Mouse (Mus musculus): ENCODE results near the gene Cdkn1a. TPM values are rescaled to one million over a fixed set of nuclear protein-coding genes. Genes with fewer than 3 reads are reported as not detected.
"Not testable (repeated sequence)": the region's sequence is repeated elsewhere in the genome, so short reads cannot be mapped to it uniquely, and the experiment has no call there.

Cdkn1a gene
- polyA plus RNA-seq, 1 experiment from 2014 or later: 47.2 TPM

- H3K9me3 ChIP-seq; H3K36me3 ChIP-seq; H3K4me2 ChIP-seq; H3K27ac ChIP-seq (replicated peaks); H3K9ac ChIP-seq; H3K27me3 ChIP-seq; H3K4me1 ChIP-seq (replicated peaks); ATAC-seq (ENCODE audit: low read depth); H3K4me3 ChIP-seq: not testable (repeated sequence)
- WGBS: 86% methylated on average over 6 of the region's 6 CpGs
Observed at GRCm38 (mm10) chr17:29110356-29110755, 19.6 kb downstream of the Cdkn1a start.

- H3K4me2 ChIP-seq: no peak overlapping the region
- no peak overlapping the region for H3K9ac ChIP-seq
- H3K27ac ChIP-seq (replicated peaks): no peak overlapping the region
- no peaks in the 10 kb centered on the region for H3K36me3 ChIP-seq
- no peak for ATAC-seq (ENCODE audit: low read depth)
- no peaks in the 10 kb centered on the region for H3K27me3 ChIP-seq
- WGBS: 95% methylated on average over 5 of the region's 5 CpGs
- H3K4me1 ChIP-seq (replicated peaks): no peaks in the 10 kb centered on the region
- no peaks in the 10 kb centered on the region for H3K9me3 ChIP-seq
- H3K4me3 ChIP-seq: no peak overlapping the region
Observed at GRCm38 (mm10) chr17:29111332-29111731, 20.6 kb downstream of the Cdkn1a start.

- Histone ChIP-seq H3K36me3 (no peaks in the 10 kb centered on the region), H3K4me3 (no peak within 1 kb of the TSS), H3K9me3 (no peaks in the 10 kb centered on the region), H3K4me2 (no peak within 1 kb of the TSS), H3K27me3 (no peaks in the 10 kb centered on the region; the same call in 1 of the 2 replicates), H3K4me1 (replicated peaks) (no peaks in the 10 kb centered on the region), H3K27ac (replicated peaks) (no peak within 1 kb of the TSS), H3K9ac (no peak within 1 kb of the TSS)
- ATAC-seq (ENCODE audit: low read depth): no peak
- 95% methylated on average over 13 of the region's 13 CpGs for whole genome bisulfite sequencing
Observed at GRCm38 (mm10) chr17:29113591-29114352, 23.0 kb downstream of the Cdkn1a start, which contains the start of gene Rab44. Gene Rab44, plus strand, starts transcription at chr17:29114145.

- no peaks in the 10 kb centered on the region for H3K9me3 ChIP-seq
- no peak overlapping the region for H3K4me3 ChIP-seq
- H3K9ac ChIP-seq: no peak overlapping the region
- H3K4me2 ChIP-seq: no peak overlapping the region
- H3K27ac ChIP-seq (replicated peaks): no peak overlapping the region
- 73% methylated on average over 12 of the region's 12 CpGs for WGBS
- ATAC-seq (ENCODE audit: low read depth): no peak
- H3K27me3 ChIP-seq: no peaks in the 10 kb centered on the region; the same call in 1 of the 2 replicates
- H3K36me3 ChIP-seq: no peaks in the 10 kb centered on the region
- H3K4me1 ChIP-seq (replicated peaks): no peaks in the 10 kb centered on the region
Observed at GRCm38 (mm10) chr17:29116023-29116422, 25.2 kb downstream of the Cdkn1a start.

GRCm38 (mm10) chr17:29117006-29117648 is 26.4 kb downstream of the Cdkn1a start:
- Histone ChIP-seq H3K4me3 (no peak overlapping the region), H3K27me3 (no peaks in the 10 kb centered on the region; the same call in 1 of the 2 replicates), H3K4me1 (replicated peaks) (no peaks in the 10 kb centered on the region), H3K4me2 (no peak overlapping the region), H3K27ac (replicated peaks) (no peak overlapping the region), H3K9me3 (no peaks in the 10 kb centered on the region), H3K36me3 (no peaks in the 10 kb centered on the region), H3K9ac (no peak overlapping the region)
- no peak for ATAC-seq (ENCODE audit: low read depth)
- WGBS: 80% methylated on average over 8 of the region's 8 CpGs

GRCm38 (mm10) chr17:29118057-29118456 is 27.3 kb downstream of the Cdkn1a start:
- Histone ChIP-seq H3K4me2 (no peak overlapping the region), H3K9ac (no peak overlapping the region), H3K9me3 (no peaks in the 10 kb centered on the region), H3K36me3 (no peaks in the 10 kb centered on the region), H3K4me3 (no peak overlapping the region), H3K27ac (replicated peaks) (no peak overlapping the region), H3K4me1 (replicated peaks) (no peaks in the 10 kb centered on the region), H3K27me3 (no peaks in the 10 kb centered on the region; the same call in 1 of the 2 replicates)
- no peak for ATAC-seq (ENCODE audit: low read depth)
- 60% methylated on average over 5 of the region's 5 CpGs for WGBS

GRCm38 (mm10) chr17:29120666-29121065 is 29.9 kb downstream of the Cdkn1a start:
- H3K27me3 ChIP-seq: no peaks in the 10 kb centered on the region; the same call in 1 of the 2 replicates
- H3K27ac ChIP-seq (replicated peaks): no peak overlapping the region
- no peaks in the 10 kb centered on the region for H3K4me1 ChIP-seq (replicated peaks)
- no peaks in the 10 kb centered on the region for H3K36me3 ChIP-seq
- H3K4me3 ChIP-seq: no peak overlapping the region
- no peak overlapping the region for H3K9ac ChIP-seq
- H3K4me2 ChIP-seq: no peak overlapping the region
- no peaks in the 10 kb centered on the region for H3K9me3 ChIP-seq
- no peak for ATAC-seq (ENCODE audit: low read depth)
- WGBS: 67% methylated on average over 12 of the region's 12 CpGs

- no peak for ATAC-seq (ENCODE audit: low read depth)
- no peaks in the 10 kb centered on the region; the same call in 1 of the 2 replicates for H3K27me3 ChIP-seq
- no peaks in the 10 kb centered on the region for H3K9me3 ChIP-seq
- no peaks in the 10 kb centered on the region for H3K36me3 ChIP-seq
- H3K9ac ChIP-seq: no peak overlapping the region
- no peak overlapping the region for H3K4me2 ChIP-seq
- no peak overlapping the region for H3K4me3 ChIP-seq
- no peak overlapping the region for H3K27ac ChIP-seq (replicated peaks)
- WGBS: 83% methylated on average over 6 of the region's 6 CpGs
- H3K4me1 ChIP-seq (replicated peaks): no peaks in the 10 kb centered on the region
Observed at GRCm38 (mm10) chr17:29122817-29123216, 32.0 kb downstream of the Cdkn1a start.

GRCm38 (mm10) chr17:29123578-29124174 is 32.9 kb downstream of the Cdkn1a start:
- no peaks in the 10 kb centered on the region for H3K4me1 ChIP-seq (replicated peaks)
- no peak overlapping the region for H3K9ac ChIP-seq
- H3K4me3 ChIP-seq: no peak overlapping the region
- ATAC-seq (ENCODE audit: low read depth): no peak
- no peak overlapping the region for H3K4me2 ChIP-seq
- H3K36me3 ChIP-seq: no peaks in the 10 kb centered on the region
- no peaks in the 10 kb centered on the region for H3K27me3 ChIP-seq
- no peaks in the 10 kb centered on the region for H3K9me3 ChIP-seq
- no peak overlapping the region for H3K27ac ChIP-seq (replicated peaks)
- 80% methylated on average over 6 of the region's 6 CpGs for WGBS

GRCm38 (mm10) chr17:29126561-29126960 is 35.8 kb downstream of the Cdkn1a start:
- Histone ChIP-seq H3K27me3 (no peaks in the 10 kb centered on the region), H3K4me1 (replicated peaks) (no peaks in the 10 kb centered on the region), H3K4me2 (no peak overlapping the region), H3K9me3 (no peaks in the 10 kb centered on the region), H3K9ac (no peak overlapping the region), H3K36me3 (no peaks in the 10 kb centered on the region), H3K27ac (replicated peaks) (no peak overlapping the region), H3K4me3 (no peak overlapping the region)
- ATAC-seq (ENCODE audit: low read depth): no peak
- 92% methylated on average over 3 of the region's 3 CpGs for WGBS

GRCm38 (mm10) chr17:29129341-29129740 is 38.6 kb downstream of the Cdkn1a start:
- Histone ChIP-seq H3K36me3 (no peaks in the 10 kb centered on the region), H3K9ac (no peak overlapping the region), H3K4me1 (replicated peaks) (no peaks in the 10 kb centered on the region), H3K27me3 (no peaks in the 10 kb centered on the region), H3K4me2 (no peak overlapping the region), H3K4me3 (no peak overlapping the region), H3K27ac (replicated peaks) (no peak overlapping the region), H3K9me3 (no peaks in the 10 kb centered on the region)
- no peak for ATAC-seq (ENCODE audit: low read depth)
- WGBS: 37% methylated on average over 5 of the region's 5 CpGs

GRCm38 (mm10) chr17:29135066-29135465 is 44.3 kb downstream of the Cdkn1a start:
- H3K27me3 ChIP-seq: no peaks in the 10 kb centered on the region
- H3K9me3 ChIP-seq: no peaks in the 10 kb centered on the region
- H3K9ac ChIP-seq: no peak overlapping the region
- 79% methylated on average over 5 of the region's 5 CpGs for WGBS
- H3K36me3 ChIP-seq: no peaks in the 10 kb centered on the region
- ATAC-seq (ENCODE audit: low read depth): no peak
- H3K4me1 ChIP-seq (replicated peaks): no peaks in the 10 kb centered on the region
- H3K27ac ChIP-seq (replicated peaks): no peak overlapping the region
- H3K4me3 ChIP-seq: no peak overlapping the region
- H3K4me2 ChIP-seq: no peak overlapping the region

All from neural tube, embryonic 13.5 days (tissue).